Mouse (Mus musculus) midbrain, postnatal 0 days (tissue): ENCODE measurements around the gene Ghrl. TPM values are rescaled to one million over a fixed set of nuclear protein-coding genes. Genes with fewer than 3 reads are reported as not detected.
"Not testable (repeated sequence)": the region's sequence is repeated elsewhere in the genome, so short reads cannot be mapped to it uniquely, and the experiment has no call there.

Experiments used
- ATAC-seq: fragments of 200-750 bp; cut with Nextera tagmentation; 2 replicates; pipeline ENCODE4 v1.8.0; 2017; ENCODE audit warnings: moderate number of reproducible peaks, mild to moderate bottlenecking, moderate TSS enrichment, moderate library complexity; ENCODE audit not compliant: low FRiP score
- DNase-seq: peaks from one replicate; pipeline ENCODE4 v3.0.0-alpha.2; 2015; ENCODE audit warnings: low spot score
- H3K27ac ChIP-seq: fragments of 300-500 bp; sonication (generic); 2 replicates; pipeline ENCODE4 v1.5.1; 2014; ENCODE audit warnings: low read depth, mild to moderate bottlenecking, low read length, mixed read lengths
- H3K27me3 ChIP-seq: fragments of 300-500 bp; sonication (generic); 2 replicates; pipeline ENCODE4 v1.6.1; 2014; ENCODE audit warnings: low read length, control low read depth, mixed read lengths; ENCODE audit not compliant: insufficient read depth
- H3K36me3 ChIP-seq: fragments of 300-500 bp; sonication (generic); 2 replicates; pipeline ENCODE4 v1.6.1; 2014; ENCODE audit warnings: low read length, control low read depth, mixed read lengths; ENCODE audit not compliant: insufficient read depth
- H3K4me1 ChIP-seq: fragments of 300-500 bp; sonication (generic); 2 replicates; pipeline ENCODE4 v1.6.1; 2014; ENCODE audit warnings: mild to moderate bottlenecking, control low read depth, antibody characterized with exemption, low read length, mixed read lengths; ENCODE audit not compliant: insufficient read depth
- H3K4me2 ChIP-seq: fragments of 300-500 bp; sonication (generic); 2 replicates; pipeline ENCODE4 v1.6.1; 2014; ENCODE audit warnings: low read depth, mild to moderate bottlenecking, low read length, mixed read lengths; ENCODE audit not compliant: poor library complexity, severe bottlenecking
- H3K4me3 ChIP-seq: fragments of 300-500 bp; sonication (generic); 2 replicates; pipeline ENCODE4 v1.5.1; 2014; ENCODE audit warnings: low read depth, mild to moderate bottlenecking, low read length, moderate library complexity
- H3K9ac ChIP-seq: fragments of 300-500 bp; sonication (generic); replicated peaks from 2 replicates; pipeline ENCODE4 v1.6.1; 2014; ENCODE audit warnings: mild to moderate bottlenecking, low read length, moderate library complexity, mixed read lengths; ENCODE audit not compliant: poor library complexity, severe bottlenecking
- H3K9me3 ChIP-seq: fragments of 300-500 bp; sonication (generic); 2 replicates; pipeline ENCODE4 v1.6.1; 2016; ENCODE audit warnings: low read length, control low read depth
- CTCF ChIP-seq: IDR thresholded peaks from 2 replicates; pipeline ENCODE4 v1.5.1; 2016; ENCODE audit warnings: antibody characterized with exemption, mild to moderate bottlenecking
- WGBS: fragments of 180-500 bp; shearing (Covaris S2); extraction: QIAGEN DNeasy Blood & Tissue Kit; methylation state at CpG from one replicate; pipeline ENCODE4 v1.1.7; 2014; 5-methylcytosine and 5-hydroxymethylcytosine counted together
- polyA plus RNA-seq: library from polyadenylated mRNA; unstranded; fragments of >200 nt; fragmentation: Nextera tagmentation; extraction: Ambion mirVana; gene quantifications from 2 replicates; pipeline ENCODE4 v1.2.1, GENCODE M21; 2015
- total RNA-seq: library from RNA; depleted of rRNA; stranded (reverse); fragments of >200 nt; gene quantifications from 2 replicates; pipeline ENCODE4 v1.2.3, GENCODE M21; 2014

Gene Ghrl
- total and polyA plus RNA-seq, 2 experiments from 2014 or later = not detected

- DNase-seq (peak; percentile 24), ATAC-seq (no peak)
- Histone ChIP-seq H3K9ac (no peak overlapping the region), H3K4me1 (no peaks in the 10 kb centered on the region), H3K27ac (no peak overlapping the region), H3K27me3 (no peaks in the 10 kb centered on the region), H3K4me3 (no peak overlapping the region), H3K4me2 (no peak overlapping the region), H3K9me3 (no peaks in the 10 kb centered on the region), H3K36me3 (no peaks in the 10 kb centered on the region)
- TF ChIP-seq CTCF = no peak
- 66% methylated on average over 14 of the region's 14 CpGs for WGBS
Observed at GRCm38 (mm10) chr6:113678246-113679012, 41.3 kb downstream of the Ghrl start.

- Histone ChIP-seq H3K9ac (no peak overlapping the region), H3K27me3 (no peaks in the 10 kb centered on the region), H3K36me3 (no peaks in the 10 kb centered on the region), H3K4me3 (no peak overlapping the region), H3K27ac (no peak overlapping the region), H3K9me3 (no peaks in the 10 kb centered on the region), H3K4me1 (no peaks in the 10 kb centered on the region), H3K4me2 (no peak overlapping the region)
- WGBS = 84% methylated on average over 14 of the region's 14 CpGs
- DNase-seq = no peak
- TF ChIP-seq CTCF = no peak
- no peak for ATAC-seq
Observed at GRCm38 (mm10) chr6:113677070-113677734, 42.5 kb downstream of the Ghrl start.

GRCm38 (mm10) chr6:113675991-113676390 lies 43.7 kb downstream of the Ghrl start:
- TF ChIP-seq CTCF = no peak
- ATAC-seq = no peak
- 90% methylated on average over 9 of the region's 9 CpGs for WGBS

GRCm38 (mm10) chr6:113675234-113675633 lies 44.4 kb downstream of the Ghrl start:
- H3K27me3 ChIP-seq = no peaks in the 10 kb centered on the region
- WGBS = 71% methylated on average over 4 of the region's 4 CpGs
- no peak for TF ChIP-seq CTCF

More at GRCm38 (mm10) chr6:113675991-113676390, 43.7 kb downstream of the Ghrl start:
- H3K9me3 ChIP-seq = no peaks in the 10 kb centered on the region
- no peak overlapping the region for H3K27ac ChIP-seq
- H3K36me3 ChIP-seq = no peaks in the 10 kb centered on the region
- DNase-seq = no peak
- H3K4me1 ChIP-seq = no peaks in the 10 kb centered on the region
- H3K27me3 ChIP-seq = no peaks in the 10 kb centered on the region
- no peak overlapping the region for H3K9ac ChIP-seq
- H3K4me3 ChIP-seq = no peak overlapping the region
- no peak overlapping the region for H3K4me2 ChIP-seq

GRCm38 (mm10) chr6:113672989-113673388 lies 46.7 kb downstream of the Ghrl start:
- TF ChIP-seq CTCF = no peak
- H3K4me2 ChIP-seq = no peak overlapping the region
- 84% methylated on average over 6 of the region's 6 CpGs for WGBS
- H3K9me3 ChIP-seq = no peaks in the 10 kb centered on the region
- no peaks in the 10 kb centered on the region for H3K4me1 ChIP-seq
- no peaks in the 10 kb centered on the region for H3K36me3 ChIP-seq
- H3K4me3 ChIP-seq = no peak overlapping the region
- H3K27ac ChIP-seq = no peak overlapping the region
- no peaks in the 10 kb centered on the region for H3K27me3 ChIP-seq
- no peak for ATAC-seq
- H3K9ac ChIP-seq = no peak overlapping the region
- DNase-seq = no peak

More at GRCm38 (mm10) chr6:113675234-113675633, 44.4 kb downstream of the Ghrl start:
- Histone ChIP-seq H3K4me1 (no peaks in the 10 kb centered on the region), H3K4me3 (no peak overlapping the region), H3K9me3 (no peaks in the 10 kb centered on the region), H3K4me2 (no peak overlapping the region), H3K36me3 (no peaks in the 10 kb centered on the region), H3K27ac (no peak overlapping the region), H3K9ac (no peak overlapping the region)
- DNase-seq (no peak), ATAC-seq (no peak)

- not testable (repeated sequence) for H3K36me3 ChIP-seq, DNase-seq, H3K27me3 ChIP-seq, H3K4me3 ChIP-seq, H3K9me3 ChIP-seq, H3K27ac ChIP-seq, H3K4me2 ChIP-seq, ATAC-seq, H3K4me1 ChIP-seq, H3K9ac ChIP-seq
- WGBS = 83% methylated on average over 1 of the region's 1 CpGs
Observed at GRCm38 (mm10) chr6:113672029-113672428, 47.7 kb downstream of the Ghrl start.
